Mouse (Mus musculus): Measurements from ENCODE around the gene Tex50. TPM values are rescaled to one million over a fixed set of nuclear protein-coding genes. Genes with fewer than 3 reads are reported as not detected.
A peak's percentile ranks its signal among the peaks of the same experiment; 100 is the strongest.
"Not testable (repeated sequence)": the region's sequence is repeated elsewhere in the genome, so short reads cannot be mapped to it uniquely, and the experiment has no call there.

Gene Tex50
- not detected in 2 replicates for polyA plus RNA-seq (2012)

DNA sequence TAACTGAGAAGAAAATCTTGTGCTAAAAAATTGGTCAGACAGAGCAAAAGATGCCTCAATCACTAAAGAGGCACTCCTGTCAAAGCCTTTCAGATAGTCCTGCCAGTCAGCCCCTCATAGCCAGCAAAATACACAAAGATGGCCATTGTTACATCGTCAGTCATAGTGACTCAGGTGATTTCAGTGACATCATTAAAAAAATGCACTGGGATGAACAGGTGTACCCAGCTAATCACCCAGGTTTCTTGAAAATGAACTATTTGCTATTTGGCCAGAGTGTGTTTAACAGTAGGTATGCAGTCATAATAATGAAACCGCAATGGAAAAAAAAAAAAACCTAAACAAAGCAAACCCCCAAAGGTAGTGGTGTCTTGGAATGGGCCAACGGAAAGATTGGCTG, at the start of gene Tex50:
TSS of gene Tex50 (minus strand) at position 101 of the 400 bp plus-strand sequence.
- Histone ChIP-seq H3K4me3 (replicated peaks) (no peak within 1 kb of the TSS), H3K9me3 (ENCODE audit: control insufficient read depth, low read length) (no peaks in the 10 kb centered on the region), H3K27me3 (ENCODE audit: control insufficient read depth) (peaks cover 5% of the 10 kb centered on the region; the same call in 1 of the 2 replicates), H3K4me1 (ENCODE audit: control insufficient read depth) (peaks cover 4% of the 10 kb centered on the region), H3K36me3 (ENCODE audit: control insufficient read depth) (no peaks in the 10 kb centered on the region)
- TF ChIP-seq GATA1 (IDR thresholded peaks at IDR 0.05; ENCODE audit: low read length) (no peak), TAL1 (IDR thresholded peaks at IDR 0.05; ENCODE audit: low read length) (no peak)

DNA sequence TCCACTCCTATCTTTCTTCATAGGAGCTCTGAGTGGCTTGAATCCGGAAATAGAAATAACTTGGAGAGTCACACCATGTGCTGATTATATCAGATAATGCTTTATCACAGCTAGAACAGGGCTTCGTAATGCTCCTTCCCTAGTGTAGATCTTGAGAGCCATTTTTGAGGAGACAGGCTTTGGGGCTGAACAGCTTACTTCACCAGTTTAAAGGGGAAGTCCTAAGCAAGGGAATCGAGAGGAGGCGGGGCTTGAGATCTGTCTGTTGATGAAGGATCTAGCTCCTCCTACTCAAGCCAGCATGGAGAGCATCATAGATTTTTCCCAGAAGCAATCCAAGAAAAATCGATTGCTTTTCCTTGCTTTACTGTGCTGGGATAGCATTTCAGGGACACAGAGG, 40.7 kb upstream of the Tex50 start:
- H3K9me3 ChIP-seq (ENCODE audit: control insufficient read depth, low read length) = no peaks in the 10 kb centered on the region
- peaks cover 18% of the 10 kb centered on the region for H3K4me1 ChIP-seq (ENCODE audit: control insufficient read depth)
- H3K36me3 ChIP-seq (ENCODE audit: control insufficient read depth) = no peaks in the 10 kb centered on the region
- TF ChIP-seq GATA1 (IDR thresholded peaks at IDR 0.05; ENCODE audit: low read length) (no peak), TAL1 (IDR thresholded peaks at IDR 0.05; ENCODE audit: low read length) (no peak)
- H3K4me3 ChIP-seq (replicated peaks) = no peak overlapping the region
- H3K27me3 ChIP-seq (ENCODE audit: control insufficient read depth) = peaks cover 1% of the 10 kb centered on the region

DNA sequence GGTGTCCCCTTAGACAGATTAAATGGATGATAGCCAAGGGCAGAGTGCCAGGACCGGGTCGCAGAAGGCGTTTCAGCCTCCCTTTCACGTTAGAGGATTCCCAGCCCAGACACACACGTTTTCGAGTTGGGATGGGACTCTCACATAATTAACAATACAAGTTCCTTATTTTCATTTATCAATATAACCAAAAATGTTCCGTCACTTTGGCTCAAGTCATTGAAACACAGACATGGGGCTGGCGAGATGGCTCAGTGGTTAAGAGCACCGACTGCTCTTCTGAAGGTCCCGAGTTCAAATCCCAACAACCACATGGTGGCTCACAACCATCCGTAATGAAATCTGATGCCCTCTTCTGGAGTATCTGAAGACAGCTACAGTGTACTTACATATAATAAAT, 37.2 kb upstream of the Tex50 start:
- Histone ChIP-seq H3K27me3 (ENCODE audit: control insufficient read depth) (peaks cover 15% of the 10 kb centered on the region), H3K4me3 (replicated peaks) (peak overlapping the region; percentile 66), H3K4me1 (ENCODE audit: control insufficient read depth) (peaks cover 18% of the 10 kb centered on the region)
- H3K36me3 ChIP-seq (ENCODE audit: control insufficient read depth); H3K9me3 ChIP-seq (ENCODE audit: control insufficient read depth, low read length): not testable (repeated sequence)

DNA sequence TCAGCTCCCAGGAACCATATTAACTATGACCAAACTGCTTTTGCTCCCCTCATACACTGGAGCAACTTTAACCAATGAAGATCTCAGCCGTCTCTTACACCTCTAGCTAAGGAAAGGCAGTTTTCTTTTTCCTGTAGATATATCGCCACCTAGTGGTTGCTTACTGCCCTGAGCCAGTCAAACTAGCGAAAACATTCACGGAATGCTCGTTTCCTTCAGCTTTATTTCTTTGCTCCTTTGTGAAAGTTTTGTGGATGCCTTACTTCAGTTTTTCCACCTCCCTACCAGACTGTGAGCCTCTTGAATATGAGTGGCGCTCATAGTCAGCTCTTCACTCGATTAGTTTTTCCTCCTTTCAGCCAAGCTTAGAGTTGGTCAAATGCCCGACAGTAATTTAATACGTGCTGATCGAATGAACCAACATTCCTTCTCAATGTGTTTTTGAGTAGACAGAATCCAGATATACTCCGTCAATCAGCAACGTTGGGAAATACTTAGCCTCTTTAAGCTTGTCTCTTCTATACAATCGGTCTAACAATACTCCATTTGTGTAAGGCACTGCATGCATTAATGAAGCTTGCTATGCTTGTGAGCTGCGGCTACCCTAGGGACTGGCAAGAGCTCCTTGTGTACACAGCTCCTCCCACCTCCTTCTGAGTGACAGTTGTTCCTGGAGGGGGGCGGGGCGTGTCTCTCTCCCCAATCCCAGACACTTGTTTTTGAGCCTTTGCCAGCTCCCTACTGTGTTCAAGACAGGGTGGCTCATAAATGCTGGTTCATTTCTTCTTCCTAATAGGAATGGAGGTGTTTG, 36.6 kb upstream of the Tex50 start:
- Histone ChIP-seq H3K27me3 (ENCODE audit: control insufficient read depth) (peaks cover 15% of the 10 kb centered on the region), H3K36me3 (ENCODE audit: control insufficient read depth) (no peaks in the 10 kb centered on the region), H3K4me1 (ENCODE audit: control insufficient read depth) (peaks cover 18% of the 10 kb centered on the region), H3K4me3 (replicated peaks) (peak overlapping the region; percentile 66), H3K9me3 (ENCODE audit: control insufficient read depth, low read length) (no peaks in the 10 kb centered on the region)
- TF ChIP-seq TAL1 (IDR thresholded peaks at IDR 0.05; ENCODE audit: low read length) = no peak
- no peak for TF ChIP-seq GATA1 (IDR thresholded peaks at IDR 0.05; ENCODE audit: low read length)

DNA sequence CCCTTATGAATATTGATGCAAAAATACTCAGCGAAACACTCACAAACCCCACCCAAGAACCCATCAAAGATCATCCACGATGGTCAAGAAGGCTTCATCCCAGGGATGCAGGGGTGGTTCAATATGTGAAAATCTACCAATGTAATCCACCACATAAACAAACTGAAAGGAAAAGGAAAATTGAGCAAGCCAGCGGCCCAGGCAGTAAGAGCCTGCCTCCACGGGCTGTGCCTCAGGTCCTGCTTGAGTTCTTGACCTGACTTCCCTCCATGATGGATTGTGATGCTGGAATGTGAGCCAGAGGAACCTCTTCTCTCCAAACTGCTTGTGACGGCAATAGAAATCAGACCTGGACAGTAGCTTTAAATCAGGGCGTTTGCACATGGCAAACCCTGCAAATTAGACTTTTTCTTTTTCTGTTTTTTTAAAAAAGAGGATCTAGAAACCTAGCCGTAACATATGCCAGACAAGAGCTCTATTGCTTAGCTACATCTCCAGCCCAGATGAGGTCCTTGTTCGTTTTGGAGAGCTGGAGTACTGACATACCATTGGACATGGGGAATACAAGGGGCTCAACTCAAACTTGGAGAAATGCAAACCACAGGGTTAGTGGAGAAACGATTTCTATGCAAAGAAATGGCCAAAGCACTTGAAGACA, 31.3 kb upstream of the Tex50 start:
- H3K36me3 ChIP-seq (ENCODE audit: control insufficient read depth) = no peaks in the 10 kb centered on the region
- peaks cover 7% of the 10 kb centered on the region for H3K4me1 ChIP-seq (ENCODE audit: control insufficient read depth)
- no peak overlapping the region for H3K4me3 ChIP-seq (replicated peaks)
- TF ChIP-seq TAL1 (IDR thresholded peaks at IDR 0.05; ENCODE audit: low read length) (no peak), GATA1 (IDR thresholded peaks at IDR 0.05; ENCODE audit: low read length) (no peak)
- H3K9me3 ChIP-seq (ENCODE audit: control insufficient read depth, low read length) = no peaks in the 10 kb centered on the region
- peaks cover 22% of the 10 kb centered on the region for H3K27me3 ChIP-seq (ENCODE audit: control insufficient read depth)

DNA sequence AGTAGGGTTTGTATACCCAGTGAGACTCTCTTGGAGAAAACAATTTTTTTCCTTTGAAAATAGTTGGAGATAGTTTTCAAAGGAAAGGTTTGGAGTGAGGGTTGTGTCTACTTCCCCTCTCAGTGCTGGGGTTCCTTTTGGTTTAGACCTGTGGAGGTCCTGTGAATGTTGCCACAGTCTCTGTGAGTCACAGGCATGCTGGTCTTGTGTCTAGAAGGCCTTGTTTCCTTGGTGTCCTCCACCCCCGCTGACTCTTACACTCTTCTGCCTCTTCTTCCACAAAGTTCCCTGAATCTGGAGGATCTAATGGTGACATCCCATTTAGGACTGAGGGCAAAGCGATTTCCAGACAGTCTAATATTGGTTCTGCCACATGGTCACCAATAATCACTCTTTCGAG, 26.3 kb upstream of the Tex50 start:
- H3K4me3 ChIP-seq (replicated peaks) = no peak overlapping the region
- TF ChIP-seq GATA1 (IDR thresholded peaks at IDR 0.05; ENCODE audit: low read length) (no peak), TAL1 (IDR thresholded peaks at IDR 0.05; ENCODE audit: low read length) (no peak)
- H3K9me3 ChIP-seq (ENCODE audit: control insufficient read depth, low read length) = no peaks in the 10 kb centered on the region
- H3K36me3 ChIP-seq (ENCODE audit: control insufficient read depth) = no peaks in the 10 kb centered on the region
- H3K4me1 ChIP-seq (ENCODE audit: control insufficient read depth) = peaks cover 2% of the 10 kb centered on the region
- H3K27me3 ChIP-seq (ENCODE audit: control insufficient read depth) = peaks cover 4% of the 10 kb centered on the region

DNA sequence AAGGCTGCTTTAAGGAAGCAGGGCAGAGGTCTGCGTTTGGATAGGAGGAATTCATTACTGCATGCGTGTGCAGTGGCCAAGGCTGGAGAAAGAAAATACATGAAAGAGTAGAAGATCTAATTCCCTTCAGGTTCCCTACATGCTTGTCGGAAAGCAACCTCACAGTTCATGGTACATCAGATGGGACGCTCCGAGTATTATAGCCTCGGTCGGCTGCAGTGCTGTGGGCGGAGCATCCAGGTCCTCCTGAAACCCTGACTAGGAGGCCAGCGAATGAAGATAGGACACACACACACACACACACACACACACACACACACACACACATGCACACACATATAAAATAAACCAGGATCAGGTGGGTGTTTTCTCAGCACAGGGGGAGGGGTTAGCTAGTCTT, 24.6 kb upstream of the Tex50 start:
- Histone ChIP-seq H3K4me1 (ENCODE audit: control insufficient read depth) (peaks cover 2% of the 10 kb centered on the region), H3K36me3 (ENCODE audit: control insufficient read depth) (no peaks in the 10 kb centered on the region), H3K27me3 (ENCODE audit: control insufficient read depth) (no peaks in the 10 kb centered on the region), H3K4me3 (replicated peaks) (no peak overlapping the region), H3K9me3 (ENCODE audit: control insufficient read depth, low read length) (no peaks in the 10 kb centered on the region)
- no peak for TF ChIP-seq GATA1 (IDR thresholded peaks at IDR 0.05; ENCODE audit: low read length)
- TF ChIP-seq TAL1 (IDR thresholded peaks at IDR 0.05; ENCODE audit: low read length) = no peak

DNA sequence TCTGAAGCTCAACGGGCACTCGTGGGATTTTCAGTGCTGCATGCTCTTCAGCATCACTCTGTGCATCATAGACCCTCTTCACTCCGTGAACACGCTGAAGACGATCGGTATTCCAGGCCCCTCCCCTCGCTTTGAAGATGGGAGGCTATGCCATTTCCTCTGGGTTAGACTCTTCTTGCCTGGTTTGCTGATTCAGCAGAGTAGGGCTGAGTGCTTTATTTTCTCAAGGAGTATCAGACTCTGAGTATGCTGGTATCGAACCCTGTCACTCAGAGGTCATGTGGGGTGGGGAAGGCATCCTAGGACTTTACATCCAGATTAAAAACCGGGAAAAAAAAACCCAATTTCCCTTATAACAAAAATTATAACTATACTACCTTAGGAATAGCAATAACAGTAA, 23.3 kb upstream of the Tex50 start:
- Histone ChIP-seq H3K27me3 (ENCODE audit: control insufficient read depth) (no peaks in the 10 kb centered on the region), H3K4me1 (ENCODE audit: control insufficient read depth) (peaks cover 1% of the 10 kb centered on the region), H3K4me3 (replicated peaks) (no peak overlapping the region), H3K36me3 (ENCODE audit: control insufficient read depth) (no peaks in the 10 kb centered on the region), H3K9me3 (ENCODE audit: control insufficient read depth, low read length) (no peaks in the 10 kb centered on the region)
- TF ChIP-seq TAL1 (IDR thresholded peaks at IDR 0.05; ENCODE audit: low read length) (no peak), GATA1 (IDR thresholded peaks at IDR 0.05; ENCODE audit: low read length) (no peak)

DNA sequence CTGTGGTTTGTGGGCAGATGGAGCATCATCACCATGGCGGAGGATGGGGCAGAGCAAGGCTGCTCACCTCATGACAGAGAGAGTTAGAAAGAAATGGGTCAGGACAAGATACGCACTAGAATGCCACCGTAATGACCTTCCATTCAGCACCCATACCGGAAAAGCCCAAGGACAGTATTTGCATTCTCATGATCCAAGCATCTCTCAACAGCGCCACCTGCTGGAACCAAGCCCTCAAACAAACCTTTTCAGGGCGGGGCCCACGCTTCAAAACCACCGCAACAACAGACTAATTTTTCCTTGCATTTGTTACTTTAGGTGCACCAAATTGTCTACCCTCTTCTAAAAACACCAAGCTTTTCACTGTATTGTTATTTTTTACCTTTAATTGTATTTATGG, 21.6 kb upstream of the Tex50 start:
- no peaks in the 10 kb centered on the region; the same call in none of the 2 replicates for H3K4me1 ChIP-seq (ENCODE audit: control insufficient read depth)
- no peak overlapping the region for H3K4me3 ChIP-seq (replicated peaks)
- no peaks in the 10 kb centered on the region for H3K9me3 ChIP-seq (ENCODE audit: control insufficient read depth, low read length)
- no peaks in the 10 kb centered on the region for H3K36me3 ChIP-seq (ENCODE audit: control insufficient read depth)
- no peak for TF ChIP-seq TAL1 (IDR thresholded peaks at IDR 0.05; ENCODE audit: low read length)
- no peak for TF ChIP-seq GATA1 (IDR thresholded peaks at IDR 0.05; ENCODE audit: low read length)
- no peaks in the 10 kb centered on the region for H3K27me3 ChIP-seq (ENCODE audit: control insufficient read depth)

Data from erythroblast, embryonic 14.5 days (primary cell).